Mouse (Mus musculus): ENCODE measurements around the gene Mettl18. TPM values are rescaled to one million over a fixed set of nuclear protein-coding genes. Genes with fewer than 3 reads are reported as not detected.

Gene Mettl18
- polyA plus RNA-seq (2017; shearing (Covaris generic)), result 25.6 TPM

GRCm38 (mm10) chr1:163994721-163995608 is at the start of gene Mettl18, which contains the start of gene BC055324:
TSS of gene Mettl18 (plus strand) at chr1:163994889.
TSS of gene BC055324 (minus strand) at chr1:163994796.

Other genes starting within 250 kb of the Mettl18 start
- 7.0 TPM for gene Kifap3, start 215.3 kb upstream of the Mettl18 start, polyA plus RNA-seq (2017; shearing (Covaris generic))
- 46.9 TPM for gene Scyl3, start 65.8 kb upstream of the Mettl18 start, polyA plus RNA-seq (2017; shearing (Covaris generic))
- gene BC055324, start 93 bp upstream of the Mettl18 start, polyA plus RNA-seq (2017; shearing (Covaris generic)), result 4.3 TPM
- gene Sele, start 53.3 kb downstream of the Mettl18 start, polyA plus RNA-seq (2017; shearing (Covaris generic)), result 0.43 TPM
- 649 TPM for gene Sell, start 67.1 kb downstream of the Mettl18 start, polyA plus RNA-seq (2017; shearing (Covaris generic))
- 2.3 TPM for gene Selp, start 120.4 kb downstream of the Mettl18 start, polyA plus RNA-seq (2017; shearing (Covaris generic))
- not detected for gene F5, start 156.9 kb downstream of the Mettl18 start, polyA plus RNA-seq (2017; shearing (Covaris generic))

Measured in inflammation-experienced regulatory T-cells, adult 16 weeks (primary cell).